Mouse (Mus musculus) limb, embryonic 13.5 days (tissue): Measurements from ENCODE around the gene Rexo4. TPM values are rescaled to one million over a fixed set of nuclear protein-coding genes. Genes with fewer than 3 reads are reported as not detected.

ENCODE experiments used
- ATAC-seq: fragments of 200-750 bp; cut with Nextera tagmentation; 2 replicates; pipeline ENCODE4 v1.8.0; 2017; ENCODE audit warnings: low read depth, moderate number of reproducible peaks, moderate TSS enrichment; ENCODE audit not compliant: low FRiP score
- H3K27ac ChIP-seq: fragments of 300-500 bp; sonication (generic); 2 replicates; pipeline ENCODE4 v1.5.1; 2015; ENCODE audit warnings: inconsistent platforms, mild to moderate bottlenecking, moderate library complexity
- H3K27me3 ChIP-seq: fragments of 300-500 bp; sonication (generic); 2 replicates; pipeline ENCODE4 v1.6.1; 2015; ENCODE audit warnings: mild to moderate bottlenecking, inconsistent platforms
- H3K36me3 ChIP-seq: fragments of 300-500 bp; sonication (generic); 2 replicates; pipeline ENCODE4 v1.6.1; 2015; ENCODE audit warnings: inconsistent platforms, mild to moderate bottlenecking, moderate library complexity
- H3K4me1 ChIP-seq: fragments of 300-500 bp; sonication (generic); 2 replicates; pipeline ENCODE4 v1.6.1; 2015; ENCODE audit warnings: inconsistent platforms
- H3K4me2 ChIP-seq: fragments of 300-500 bp; sonication (generic); replicated peaks from 2 replicates; pipeline ENCODE4 v1.6.1; 2015; ENCODE audit warnings: inconsistent platforms, mild to moderate bottlenecking, moderate library complexity
- H3K4me3 ChIP-seq: fragments of 300-500 bp; sonication (generic); 2 replicates; pipeline ENCODE4 v1.5.1; 2015; ENCODE audit warnings: moderate library complexity, mild to moderate bottlenecking, inconsistent platforms
- H3K9ac ChIP-seq: fragments of 300-500 bp; sonication (generic); 2 replicates; pipeline ENCODE4 v1.6.1; 2015; ENCODE audit warnings: mild to moderate bottlenecking, inconsistent platforms
- H3K9me3 ChIP-seq: fragments of 300-500 bp; sonication (generic); 2 replicates; pipeline ENCODE4 v1.6.1; 2016; ENCODE audit warnings: inconsistent platforms
- WGBS: fragments of 180-500 bp; shearing (Covaris S2); methylation state at CpG from one replicate; pipeline ENCODE4 v1.1.7; 2015; 5-methylcytosine and 5-hydroxymethylcytosine counted together
- polyA plus RNA-seq: library from polyadenylated mRNA; unstranded; fragments of >200 nt; fragmentation: Nextera tagmentation; extraction: Ambion mirVana; gene quantifications from 2 replicates; pipeline ENCODE4 v1.2.1, GENCODE M21; 2015

The Rexo4 gene
- polyA plus RNA-seq, 1 experiment from 2014 or later = 52.9 TPM

DNA sequence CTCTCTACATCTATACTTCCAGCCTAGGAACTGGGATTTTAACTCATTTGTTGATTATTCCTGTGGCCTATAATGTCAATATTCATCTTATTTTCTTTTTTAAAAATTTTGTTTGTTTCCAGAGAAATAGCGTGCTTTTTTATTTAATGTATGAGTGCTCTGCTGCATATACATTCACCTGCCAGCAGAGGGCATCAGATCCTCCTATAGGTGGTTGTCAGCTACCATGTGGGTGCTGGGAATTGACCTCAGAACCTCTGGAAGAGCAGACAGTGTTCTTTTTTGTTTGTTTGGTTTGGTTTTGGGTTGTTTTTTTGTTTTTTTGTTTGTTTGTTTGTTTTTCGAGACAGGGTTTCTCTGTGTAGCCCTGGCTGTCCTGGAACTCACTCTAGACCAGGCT, 3.1 kb upstream of the Rexo4 start:
- Histone ChIP-seq H3K9ac (no peak overlapping the region), H3K4me1 (peaks cover 15% of the 10 kb centered on the region), H3K4me3 (no peak overlapping the region), H3K36me3 (peaks cover 2% of the 10 kb centered on the region), H3K27me3 (no peaks in the 10 kb centered on the region), H3K9me3 (no peaks in the 10 kb centered on the region), H3K27ac (no peak overlapping the region), H3K4me2 (no peak overlapping the region)
- no peak for ATAC-seq
- WGBS = 75% methylated on average over 2 of the region's 2 CpGs

- peak overlapping the region; percentile 80 for H3K4me3 ChIP-seq
- peaks cover 25% of the 10 kb centered on the region for H3K4me1 ChIP-seq
- no peaks in the 10 kb centered on the region for H3K27me3 ChIP-seq
- no peaks in the 10 kb centered on the region for H3K9me3 ChIP-seq
- WGBS = 14% methylated on average over 14 of the region's 14 CpGs
- no peak for ATAC-seq
- peaks cover 25% of the 10 kb centered on the region for H3K36me3 ChIP-seq
- peak overlapping the region; percentile 71 for H3K4me2 ChIP-seq
- H3K27ac ChIP-seq = peak overlapping the region; percentile 98
- peak overlapping the region; percentile 90 for H3K9ac ChIP-seq
These were observed 661 bp upstream of the Rexo4 start for GRCm38 (mm10) chr2:26964724-26965370.

- peak overlapping the region; percentile 25; the same call in 1 of the 2 replicates for H3K9ac ChIP-seq
- peaks cover 62% of the 10 kb centered on the region for H3K36me3 ChIP-seq
- H3K4me2 ChIP-seq = no peak overlapping the region
- H3K4me3 ChIP-seq = no peak overlapping the region
- 75% methylated on average over 4 of the region's 4 CpGs for WGBS
- no peak overlapping the region for H3K27ac ChIP-seq
- ATAC-seq = no peak
- peaks cover 25% of the 10 kb centered on the region for H3K4me1 ChIP-seq
- H3K27me3 ChIP-seq = no peaks in the 10 kb centered on the region
- no peaks in the 10 kb centered on the region for H3K9me3 ChIP-seq
These were observed 3.4 kb downstream of the Rexo4 start for GRCm38 (mm10) chr2:26960756-26961155.

GRCm38 (mm10) chr2:26957488-26957859, 6.7 kb downstream of the Rexo4 start:
- H3K27ac ChIP-seq = no peak overlapping the region
- peaks cover 95% of the 10 kb centered on the region for H3K36me3 ChIP-seq
- no peaks in the 10 kb centered on the region for H3K9me3 ChIP-seq
- no peak overlapping the region for H3K4me2 ChIP-seq
- H3K27me3 ChIP-seq = no peaks in the 10 kb centered on the region
- no peak overlapping the region for H3K4me3 ChIP-seq
- 86% methylated on average over 2 of the region's 2 CpGs for WGBS
- no peak overlapping the region for H3K9ac ChIP-seq
- no peak for ATAC-seq
- peaks cover 12% of the 10 kb centered on the region for H3K4me1 ChIP-seq

- no peaks in the 10 kb centered on the region for H3K9me3 ChIP-seq
- H3K4me2 ChIP-seq = no peak overlapping the region
- whole genome bisulfite sequencing = 93% methylated on average over 12 of the region's 12 CpGs
- H3K36me3 ChIP-seq = peaks cover 95% of the 10 kb centered on the region
- no peaks in the 10 kb centered on the region for H3K27me3 ChIP-seq
- H3K4me1 ChIP-seq = peaks cover 8% of the 10 kb centered on the region
- ATAC-seq = no peak
- H3K9ac ChIP-seq = no peak overlapping the region
- H3K27ac ChIP-seq = no peak overlapping the region
- H3K4me3 ChIP-seq = no peak overlapping the region
These were observed 7.2 kb downstream of the Rexo4 start for GRCm38 (mm10) chr2:26956811-26957487.

DNA sequence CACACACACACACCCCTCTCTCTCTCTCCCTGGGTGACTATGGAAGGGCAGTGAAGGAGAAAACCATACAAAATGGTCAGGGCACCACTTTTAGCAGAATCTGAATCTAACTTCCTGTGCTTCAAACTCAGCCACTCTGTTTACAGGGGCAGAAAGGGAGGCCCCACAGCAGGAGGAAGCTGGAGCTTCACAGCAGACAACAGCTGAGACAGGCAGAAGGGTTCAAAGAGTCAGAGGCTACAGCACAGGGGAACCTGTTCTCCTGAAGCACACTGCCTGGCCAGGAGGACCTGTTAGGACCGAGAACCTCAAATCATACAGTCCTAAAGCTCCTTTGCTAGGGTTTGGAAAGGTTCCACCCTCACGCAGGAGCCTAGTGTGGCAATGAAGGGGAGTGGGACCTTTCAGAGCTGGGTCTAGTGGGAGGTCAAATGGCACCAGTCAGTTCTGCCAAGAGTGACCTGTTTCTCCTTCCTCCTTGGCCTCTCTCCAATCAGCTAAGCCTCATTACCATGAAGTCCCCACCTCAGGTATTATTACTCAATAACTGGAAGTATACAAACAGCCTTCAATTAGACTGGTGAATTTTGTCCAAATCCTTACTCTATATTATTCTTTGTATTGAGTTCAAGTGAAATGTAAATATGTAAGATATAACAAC, 9.3 kb downstream of the Rexo4 start:
- H3K9ac ChIP-seq = no peak overlapping the region
- no peaks in the 10 kb centered on the region for H3K9me3 ChIP-seq
- H3K36me3 ChIP-seq = peaks cover 95% of the 10 kb centered on the region
- H3K4me2 ChIP-seq = no peak overlapping the region
- no peaks in the 10 kb centered on the region for H3K27me3 ChIP-seq
- H3K27ac ChIP-seq = no peak overlapping the region
- 89% methylated on average over 2 of the region's 2 CpGs for WGBS
- no peak for ATAC-seq
- no peak overlapping the region for H3K4me3 ChIP-seq
- no peaks in the 10 kb centered on the region for H3K4me1 ChIP-seq

GRCm38 (mm10) chr2:26952866-26953265, 11.3 kb downstream of the Rexo4 start:
- Histone ChIP-seq H3K27ac (no peak overlapping the region), H3K9ac (no peak overlapping the region), H3K4me1 (no peaks in the 10 kb centered on the region), H3K27me3 (no peaks in the 10 kb centered on the region), H3K36me3 (peaks cover 96% of the 10 kb centered on the region), H3K4me3 (no peak overlapping the region), H3K4me2 (no peak overlapping the region), H3K9me3 (no peaks in the 10 kb centered on the region)
- WGBS = 79% methylated on average over 8 of the region's 8 CpGs
- ATAC-seq = no peak

DNA sequence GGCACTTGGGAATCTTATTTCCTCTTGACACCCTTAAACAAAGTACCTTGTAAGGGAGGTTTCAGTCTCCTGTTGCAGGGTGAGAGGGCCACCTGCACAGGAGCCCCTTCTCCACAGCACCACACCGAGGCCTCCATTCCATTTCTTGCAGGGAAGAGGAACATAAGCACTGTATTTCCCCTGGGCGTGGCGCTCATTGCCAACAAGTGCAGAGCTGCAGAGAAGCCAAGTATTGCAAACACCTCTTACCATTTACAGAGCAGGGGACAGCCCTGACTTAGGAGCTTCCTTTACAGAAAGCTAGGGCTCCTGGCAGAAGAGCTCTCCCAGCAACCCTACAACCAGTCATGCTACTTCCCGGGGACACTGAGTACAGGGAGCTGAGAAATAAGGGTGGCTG, 12.0 kb downstream of the Rexo4 start:
- WGBS = 95% methylated on average over 4 of the region's 4 CpGs
- H3K36me3 ChIP-seq = peaks cover 92% of the 10 kb centered on the region
- no peak overlapping the region for H3K4me2 ChIP-seq
- no peak overlapping the region for H3K9ac ChIP-seq
- no peaks in the 10 kb centered on the region for H3K27me3 ChIP-seq
- H3K9me3 ChIP-seq = no peaks in the 10 kb centered on the region
- H3K27ac ChIP-seq = no peak overlapping the region
- no peak overlapping the region for H3K4me3 ChIP-seq
- no peak for ATAC-seq
- H3K4me1 ChIP-seq = no peaks in the 10 kb centered on the region

- Histone ChIP-seq H3K9me3 (no peaks in the 10 kb centered on the region), H3K9ac (no peak overlapping the region), H3K4me2 (no peak overlapping the region), H3K36me3 (peaks cover 90% of the 10 kb centered on the region), H3K4me1 (no peaks in the 10 kb centered on the region), H3K27me3 (no peaks in the 10 kb centered on the region), H3K4me3 (no peak overlapping the region), H3K27ac (no peak overlapping the region)
- no peak for ATAC-seq
- 85% methylated on average over 8 of the region's 8 CpGs for WGBS
These were observed 12.8 kb downstream of the Rexo4 start for GRCm38 (mm10) chr2:26951346-26951905.

- H3K27ac ChIP-seq = no peak overlapping the region
- ATAC-seq = no peak
- H3K4me3 ChIP-seq = no peak overlapping the region
These were observed 13.8 kb downstream of the Rexo4 start for GRCm38 (mm10) chr2:26950411-26950810.

DNA sequence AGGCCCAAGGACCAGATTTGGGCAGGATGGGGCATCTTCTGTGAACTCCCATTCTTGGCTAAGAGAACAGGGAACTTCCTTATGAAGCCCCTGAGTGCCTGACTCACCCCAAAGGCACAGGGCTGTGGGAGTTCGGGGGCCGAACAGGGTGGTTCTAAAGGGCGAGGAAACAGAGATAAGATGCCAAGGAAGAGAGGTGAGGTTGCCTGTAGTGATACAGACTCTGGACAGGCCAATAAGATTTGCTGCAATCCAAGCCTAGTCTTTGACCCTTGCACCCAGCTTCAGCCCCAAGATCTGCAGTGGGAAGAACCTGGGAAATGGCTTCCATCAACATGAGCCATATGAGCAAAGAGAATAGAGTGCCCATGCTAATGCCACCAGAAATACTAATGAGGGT, 20.9 kb downstream of the Rexo4 start:
- no peak for ATAC-seq
- 0 out of 2 replicates have a peak, but pooled peaks cover 12% of the 10 kb centered on the region for H3K36me3 ChIP-seq
- WGBS = 85% methylated on average over 3 of the region's 3 CpGs
- H3K9me3 ChIP-seq = no peaks in the 10 kb centered on the region
- H3K4me1 ChIP-seq = no peaks in the 10 kb centered on the region
- H3K4me2 ChIP-seq = no peak overlapping the region
- H3K27me3 ChIP-seq = no peaks in the 10 kb centered on the region
- no peak overlapping the region for H3K9ac ChIP-seq
- H3K4me3 ChIP-seq = no peak overlapping the region
- H3K27ac ChIP-seq = no peak overlapping the region

More at GRCm38 (mm10) chr2:26950411-26950810, 13.8 kb downstream of the Rexo4 start:
- Histone ChIP-seq H3K9me3 (no peaks in the 10 kb centered on the region), H3K4me2 (no peak overlapping the region), H3K9ac (no peak overlapping the region), H3K4me1 (no peaks in the 10 kb centered on the region), H3K36me3 (peaks cover 81% of the 10 kb centered on the region), H3K27me3 (no peaks in the 10 kb centered on the region)
- WGBS = 86% methylated on average over 2 of the region's 2 CpGs

GRCm38 (mm10) chr2:26941539-26941938, 22.6 kb downstream of the Rexo4 start:
- no peak for ATAC-seq
- no peaks in the 10 kb centered on the region for H3K27me3 ChIP-seq
- WGBS = 47% methylated on average over 5 of the region's 5 CpGs

More at GRCm38 (mm10) chr2:26941539-26941938, 22.6 kb downstream of the Rexo4 start:
- Histone ChIP-seq H3K4me1 (no peaks in the 10 kb centered on the region), H3K4me3 (no peak overlapping the region), H3K4me2 (no peak overlapping the region), H3K27ac (no peak overlapping the region), H3K9me3 (no peaks in the 10 kb centered on the region), H3K36me3 (0 out of 2 replicates have a peak, but pooled peaks cover 3% of the 10 kb centered on the region), H3K9ac (no peak overlapping the region)
